Mouse (Mus musculus) midbrain, embryonic 11.5 days (tissue): Measurements from ENCODE around the gene Slc25a39. TPM values are rescaled to one million over a fixed set of nuclear protein-coding genes. Genes with fewer than 3 reads are reported as not detected.

Source experiments
- ATAC-seq: fragments of 200-750 bp; cut with Nextera tagmentation; 2 replicates; pipeline ENCODE4 v1.8.0; 2017; ENCODE audit warnings: moderate TSS enrichment, moderate library complexity; ENCODE audit not compliant: low FRiP score
- DNase-seq: peaks from one replicate; pipeline ENCODE4 v3.0.0; 2015; ENCODE audit warnings: low spot score; ENCODE audit errors: missing footprints
- H3K27ac ChIP-seq: fragments of 300-500 bp; sonication (generic); 2 replicates; pipeline ENCODE4 v1.5.1; 2014; ENCODE audit warnings: low read depth, low read length
- H3K27me3 ChIP-seq: fragments of 300-500 bp; sonication (generic); 2 replicates; pipeline ENCODE4 v1.6.1; 2014; ENCODE audit warnings: mild to moderate bottlenecking, low read length, moderate library complexity, mixed read lengths; ENCODE audit not compliant: control insufficient read depth, insufficient read depth
- H3K36me3 ChIP-seq: fragments of 300-500 bp; sonication (generic); 2 replicates; pipeline ENCODE4 v1.6.1; 2014; ENCODE audit warnings: mild to moderate bottlenecking, low read length, moderate library complexity, mixed read lengths; ENCODE audit not compliant: control insufficient read depth, insufficient read depth
- H3K4me1 ChIP-seq: fragments of 300-500 bp; sonication (generic); 2 replicates; pipeline ENCODE4 v1.6.1; 2014; ENCODE audit warnings: low read length; ENCODE audit not compliant: control insufficient read depth, insufficient read depth
- H3K4me2 ChIP-seq: fragments of 300-500 bp; sonication (generic); 2 replicates; pipeline ENCODE4 v1.6.1; 2014; ENCODE audit warnings: mild to moderate bottlenecking, moderate library complexity
- H3K4me3 ChIP-seq: fragments of 300-500 bp; sonication (generic); 2 replicates; pipeline ENCODE4 v1.5.1; 2014; ENCODE audit warnings: low read depth, low read length
- H3K9ac ChIP-seq: fragments of 300-500 bp; sonication (generic); 2 replicates; pipeline ENCODE4 v1.6.1; 2014; ENCODE audit warnings: low read length
- H3K9me3 ChIP-seq: fragments of 300-500 bp; sonication (generic); 2 replicates; pipeline ENCODE4 v1.6.1; 2016; ENCODE audit warnings: low read length; ENCODE audit not compliant: control insufficient read depth
- WGBS: fragments of 180-500 bp; shearing (Covaris S2); extraction: QIAGEN DNeasy Blood & Tissue Kit; methylation state at CpG from one replicate; pipeline ENCODE4 v1.1.7; 2014; 5-methylcytosine and 5-hydroxymethylcytosine counted together
- polyA plus RNA-seq: library from polyadenylated mRNA; unstranded; fragments of >200 nt; fragmentation: Nextera tagmentation; extraction: Ambion mirVana; gene quantifications from 2 replicates; pipeline ENCODE4 v1.2.1, GENCODE M21; 2014

Slc25a39 gene
- polyA plus RNA-seq, 1 experiment from 2014 or later: 193 TPM

- no peak overlapping the region for H3K27ac ChIP-seq
- no peaks in the 10 kb centered on the region for H3K4me1 ChIP-seq
- H3K4me3 ChIP-seq: peak overlapping the region; percentile 14; the same call in 1 of the 2 replicates
- no peaks in the 10 kb centered on the region for H3K27me3 ChIP-seq
- no peaks in the 10 kb centered on the region for H3K9me3 ChIP-seq
- H3K4me2 ChIP-seq: no peak overlapping the region
- peak overlapping the region; percentile 45; the same call in 1 of the 2 replicates for H3K9ac ChIP-seq
- ATAC-seq (no peak), DNase-seq (no peak)
- 76% methylated on average over 14 of the region's 14 CpGs for WGBS
- no peaks in the 10 kb centered on the region for H3K36me3 ChIP-seq
These were observed 43.0 kb downstream of the Slc25a39 start for GRCm38 (mm10) chr11:102364570-102365371.

- 0 out of 2 replicates have a peak, but pooled peaks have one; percentile 35 for ATAC-seq
- 46% methylated on average over 2 of the region's 2 CpGs for WGBS
- Histone ChIP-seq H3K36me3 (no peaks in the 10 kb centered on the region), H3K27me3 (no peaks in the 10 kb centered on the region), H3K4me3 (no peak overlapping the region), H3K9ac (no peak overlapping the region), H3K27ac (no peak overlapping the region), H3K9me3 (no peaks in the 10 kb centered on the region), H3K4me1 (no peaks in the 10 kb centered on the region), H3K4me2 (no peak overlapping the region)
- no peak for DNase-seq
These were observed 44.1 kb downstream of the Slc25a39 start for GRCm38 (mm10) chr11:102363623-102364022.

GRCm38 (mm10) chr11:102361776-102362495 lies 45.8 kb downstream of the Slc25a39 start:
- no peak overlapping the region for H3K27ac ChIP-seq
- no peaks in the 10 kb centered on the region for H3K9me3 ChIP-seq
- H3K36me3 ChIP-seq: no peaks in the 10 kb centered on the region
- H3K9ac ChIP-seq: no peak overlapping the region
- H3K4me3 ChIP-seq: no peak overlapping the region
- H3K4me2 ChIP-seq: no peak overlapping the region
- 87% methylated on average over 8 of the region's 8 CpGs for WGBS
- no peak for DNase-seq
- H3K4me1 ChIP-seq: no peaks in the 10 kb centered on the region
- no peak for ATAC-seq
- no peaks in the 10 kb centered on the region for H3K27me3 ChIP-seq

DNA sequence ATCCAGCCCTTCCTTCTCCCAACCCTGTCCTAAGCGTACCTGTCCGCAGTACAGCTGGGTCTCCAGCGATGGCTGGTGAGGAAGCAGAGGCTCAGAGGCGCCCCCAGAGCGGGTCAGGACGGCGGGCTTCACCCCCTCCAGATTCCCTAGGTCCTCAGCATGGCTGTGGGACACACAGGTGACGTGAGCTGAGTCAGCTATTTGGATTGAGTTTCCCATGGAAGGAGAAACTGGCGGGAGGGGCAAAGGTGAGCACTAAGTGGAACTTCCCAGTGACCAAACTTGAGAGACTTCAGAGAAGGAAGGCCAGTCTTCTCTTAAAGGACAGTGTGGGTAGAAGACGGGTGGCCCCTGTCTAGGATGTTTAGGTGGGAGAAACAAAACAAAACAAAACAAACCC lies 49.4 kb downstream of the Slc25a39 start:
- H3K36me3 ChIP-seq: no peaks in the 10 kb centered on the region
- H3K27ac ChIP-seq: no peak overlapping the region
- no peaks in the 10 kb centered on the region for H3K4me1 ChIP-seq
- H3K27me3 ChIP-seq: no peaks in the 10 kb centered on the region
- DNase-seq: no peak
- no peak overlapping the region for H3K9ac ChIP-seq
- ATAC-seq: no peak
- H3K9me3 ChIP-seq: no peaks in the 10 kb centered on the region
- no peak overlapping the region for H3K4me3 ChIP-seq
- 78% methylated on average over 10 of the region's 10 CpGs for WGBS
- H3K4me2 ChIP-seq: no peak overlapping the region

GRCm38 (mm10) chr11:102356636-102357350 lies 51.0 kb downstream of the Slc25a39 start:
- no peak for DNase-seq
- 75% methylated on average over 31 of the region's 31 CpGs for WGBS

GRCm38 (mm10) chr11:102356190-102356589 lies 51.6 kb downstream of the Slc25a39 start:
- H3K4me2 ChIP-seq: no peak overlapping the region
- H3K4me3 ChIP-seq: no peak overlapping the region
- H3K27ac ChIP-seq: no peak overlapping the region
- no peaks in the 10 kb centered on the region for H3K4me1 ChIP-seq
- H3K36me3 ChIP-seq: no peaks in the 10 kb centered on the region
- no peaks in the 10 kb centered on the region for H3K9me3 ChIP-seq
- WGBS: 80% methylated on average over 12 of the region's 12 CpGs
- DNase-seq: no peak
- H3K27me3 ChIP-seq: no peaks in the 10 kb centered on the region
- H3K9ac ChIP-seq: no peak overlapping the region
- ATAC-seq: no peak

More at GRCm38 (mm10) chr11:102356636-102357350, 51.0 kb downstream of the Slc25a39 start:
- Histone ChIP-seq H3K4me2 (no peak overlapping the region), H3K36me3 (no peaks in the 10 kb centered on the region), H3K9me3 (no peaks in the 10 kb centered on the region), H3K9ac (no peak overlapping the region), H3K4me1 (no peaks in the 10 kb centered on the region), H3K27me3 (no peaks in the 10 kb centered on the region), H3K27ac (no peak overlapping the region), H3K4me3 (no peak overlapping the region)
- no peak for ATAC-seq

GRCm38 (mm10) chr11:102355501-102355900 lies 52.2 kb downstream of the Slc25a39 start:
- Histone ChIP-seq H3K9me3 (no peaks in the 10 kb centered on the region), H3K4me1 (no peaks in the 10 kb centered on the region), H3K4me3 (no peak overlapping the region), H3K27ac (no peak overlapping the region), H3K27me3 (no peaks in the 10 kb centered on the region), H3K9ac (no peak overlapping the region), H3K36me3 (no peaks in the 10 kb centered on the region), H3K4me2 (no peak overlapping the region)
- 86% methylated on average over 3 of the region's 3 CpGs for WGBS
- no peak for ATAC-seq
- no peak for DNase-seq

- H3K9ac ChIP-seq: no peak overlapping the region; the same call in 1 of the 2 replicates
- H3K4me3 ChIP-seq: no peak overlapping the region
- no peaks in the 10 kb centered on the region for H3K4me1 ChIP-seq
- H3K4me2 ChIP-seq: no peak overlapping the region
- no peak for ATAC-seq
- H3K9me3 ChIP-seq: no peaks in the 10 kb centered on the region
- 43% methylated on average over 8 of the region's 8 CpGs for WGBS
- no peaks in the 10 kb centered on the region for H3K27me3 ChIP-seq
- no peaks in the 10 kb centered on the region for H3K36me3 ChIP-seq
- no peak for DNase-seq
- H3K27ac ChIP-seq: no peak overlapping the region
These were observed 54.7 kb downstream of the Slc25a39 start for GRCm38 (mm10) chr11:102353021-102353431.
